Mouse (Mus musculus) macrophage (primary cell): ENCODE measurements around the gene Dact1. TPM values are rescaled to one million over a fixed set of nuclear protein-coding genes. Genes with fewer than 3 reads are reported as not detected.

ENCODE experiments used
- H3K27ac ChIP-seq: fragments of 350-480 bp; formaldehyde crosslinking; 2 replicates; pipeline ENCODE4 v1.9.0; 2021
- H3K36me3 ChIP-seq: fragments of 350-480 bp; formaldehyde crosslinking; 2 replicates; pipeline ENCODE4 v1.9.0; 2021; ENCODE audit errors: inconsistent target
- H3K4me3 ChIP-seq: fragments of 350-480 bp; formaldehyde crosslinking; 2 replicates; pipeline ENCODE4 v1.9.0; 2021; ENCODE audit errors: inconsistent target
- H3K79me2 ChIP-seq: fragments of 350-480 bp; formaldehyde crosslinking; 2 replicates; pipeline ENCODE4 v1.9.0; 2021; ENCODE audit errors: inconsistent target
- WGBS: methylation state at CpG from one replicate; pipeline ENCODE4 v1.1.7; 2026; ENCODE audit warnings: inconsistent platforms; ENCODE audit not compliant: missing documents; 5-methylcytosine and 5-hydroxymethylcytosine counted together
- polyA plus RNA-seq: library from polyadenylated mRNA; stranded (reverse); fragments of 250-400 nt; gene quantifications from 3 replicates; pipeline ENCODE4 v1.2.4, GENCODE M21; 2018; ENCODE audit warnings: inconsistent platforms
- total RNA-seq, 78 experiments: library from RNA; depleted of rRNA; stranded (reverse); fragments of 250-400 nt; gene quantifications; 1 replicate in 9 of 78; 2 replicates in 24 of 78; 3 replicates in 43 of 78; 4 replicates in 2 of 78; pipeline ENCODE4 v1.2.4; 2018; ENCODE audit warnings: inconsistent platforms in 56 of 78

Dact1 gene
- 1 to 10 TPM in 2 of 26 experiments, under 1 TPM in 24; 0.26 to 1.8 (median 0.66) TPM for total RNA-seq (2018; cell fraction: chromatin; rRNA removed)
- under 1 TPM in 11 of 26 experiments, not detected in 15; 0.03 to 0.10 (median 0.06) TPM for total RNA-seq (2018; cell fraction: cytosol; rRNA removed)
- total RNA-seq (2018; cell fraction: nucleus; rRNA removed): under 1 TPM in 23 of 26 experiments, not detected in 3; 0.17 to 0.89 (median 0.39) TPM
- not detected in 3 replicates for polyA plus RNA-seq

DNA sequence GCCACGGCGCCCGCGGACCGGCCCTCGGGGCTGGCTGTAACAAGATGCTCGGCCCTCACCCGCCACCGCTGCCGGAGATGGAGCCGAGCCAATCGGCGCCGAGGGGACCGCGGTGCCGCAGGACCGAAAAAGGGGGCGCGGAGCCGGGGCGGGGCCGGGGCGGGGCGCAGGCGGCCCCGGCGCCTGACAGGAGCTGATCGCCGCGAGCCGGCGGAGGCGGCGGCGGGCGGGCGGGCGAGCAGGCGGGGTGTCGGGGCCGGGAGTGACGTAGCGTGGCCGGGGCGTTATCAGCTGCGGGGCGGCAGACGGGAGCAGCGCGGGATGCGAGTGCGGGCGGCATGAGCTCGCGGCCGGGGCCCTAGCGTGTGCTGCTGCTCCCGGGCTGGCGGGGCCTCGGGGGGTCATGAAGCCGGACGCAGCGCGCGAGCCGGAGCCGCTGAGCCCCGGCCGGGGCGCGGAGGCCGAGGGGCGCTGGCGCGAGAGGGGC is at the start of gene Dact1:
Gene Dact1 (plus strand): TSS at position 304 of the 487 bp plus-strand sequence.
- no peak within 1 kb of the TSS for H3K27ac ChIP-seq
- WGBS: 1% methylated on average over 73 of the region's 76 CpGs

DNA sequence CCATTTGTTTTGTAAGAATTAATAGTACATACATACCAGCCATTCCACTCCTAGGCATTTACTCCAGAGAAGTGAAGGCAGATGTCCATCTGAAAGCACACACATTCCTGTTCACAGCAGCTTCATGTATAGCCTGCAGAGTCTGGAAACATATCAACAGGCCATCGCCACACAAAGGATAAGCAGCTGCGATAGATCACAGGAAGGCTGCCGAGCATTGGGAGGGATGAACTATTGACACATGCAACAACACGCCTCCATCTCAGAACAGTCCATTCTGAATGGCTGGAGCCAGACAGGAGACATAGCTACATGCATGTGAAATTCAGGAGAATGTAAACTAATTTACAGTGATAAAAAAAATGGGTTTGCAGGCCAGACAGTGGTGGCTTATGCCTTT is 45.5 kb upstream of the Dact1 start:
- Histone ChIP-seq H3K79me2 (no peaks in the 10 kb centered on the region), H3K4me3 (no peak overlapping the region), H3K36me3 (no peaks in the 10 kb centered on the region), H3K27ac (no peak overlapping the region)
- WGBS: 90% methylated on average over 4 of the region's 4 CpGs

More for the DNA sequence above, at the start of gene Dact1:
- Histone ChIP-seq H3K36me3 (no peaks in the 10 kb centered on the region), H3K4me3 (no peak within 1 kb of the TSS), H3K79me2 (no peaks in the 10 kb centered on the region)

GRCm38 (mm10) chr12:71269367-71269766 is 40.3 kb upstream of the Dact1 start:
- no peaks in the 10 kb centered on the region for H3K36me3 ChIP-seq
- H3K4me3 ChIP-seq: no peak overlapping the region
- 91% methylated on average over 7 of the region's 7 CpGs for WGBS
- H3K27ac ChIP-seq: no peak overlapping the region
- no peaks in the 10 kb centered on the region for H3K79me2 ChIP-seq

DNA sequence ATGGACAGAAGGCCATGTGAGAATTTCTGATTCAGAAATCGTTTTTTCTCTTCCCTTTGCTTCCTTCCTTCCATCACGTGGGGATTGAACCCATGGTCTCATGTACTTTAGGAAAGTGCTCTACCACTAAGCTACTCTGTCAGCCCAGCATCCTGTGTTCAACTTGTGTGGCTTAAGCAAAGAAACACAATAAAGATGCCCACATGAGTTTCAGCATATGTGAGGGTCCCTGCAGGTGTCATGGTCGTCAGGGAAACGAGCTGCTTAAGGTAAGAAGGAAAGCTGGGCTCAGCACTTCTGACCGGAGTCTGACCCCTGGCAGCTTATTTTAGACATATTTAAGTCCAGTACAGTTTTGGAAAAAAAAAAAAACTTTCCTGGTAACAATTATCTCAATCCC is 38.6 kb upstream of the Dact1 start:
- Histone ChIP-seq H3K79me2 (no peaks in the 10 kb centered on the region), H3K36me3 (no peaks in the 10 kb centered on the region), H3K27ac (no peak overlapping the region), H3K4me3 (no peak overlapping the region)
- 77% methylated on average over 5 of the region's 5 CpGs for WGBS

DNA sequence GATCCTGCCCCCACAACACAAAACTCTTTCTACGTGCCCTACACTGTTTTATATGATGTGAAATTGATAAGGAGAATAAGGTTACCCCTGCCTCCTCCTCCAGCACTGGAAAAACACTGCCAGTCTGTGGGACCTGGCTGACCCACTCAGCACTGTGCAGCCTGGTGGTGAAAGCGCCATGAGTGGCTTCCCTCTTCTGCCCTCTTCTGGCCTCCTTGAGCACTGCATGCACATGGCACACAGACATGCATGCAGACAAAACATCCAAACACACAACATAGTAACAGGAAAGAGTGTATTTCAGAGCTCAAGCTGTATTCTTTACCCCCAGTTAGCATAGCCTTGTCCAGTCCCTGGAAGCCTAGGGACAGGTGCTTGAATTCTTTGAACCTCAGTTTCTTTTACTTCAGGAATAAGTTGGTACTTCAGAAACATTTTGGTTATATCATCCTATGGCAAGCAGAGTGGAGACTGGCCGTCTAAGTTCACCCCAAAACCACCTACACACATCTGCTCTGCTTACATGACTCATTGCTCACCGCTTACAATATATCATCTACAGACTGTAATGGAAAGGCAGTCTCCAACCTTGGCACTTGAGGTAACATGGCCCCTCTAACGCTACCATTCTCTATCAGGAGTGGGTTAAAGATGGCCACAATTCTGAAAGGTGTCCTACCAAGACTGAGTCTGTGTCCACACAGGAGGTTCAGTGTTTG is 35.0 kb upstream of the Dact1 start:
- Histone ChIP-seq H3K4me3 (no peak overlapping the region), H3K79me2 (no peaks in the 10 kb centered on the region), H3K27ac (no peak overlapping the region), H3K36me3 (no peaks in the 10 kb centered on the region)
- 94% methylated on average over 5 of the region's 5 CpGs for WGBS

GRCm38 (mm10) chr12:71275906-71276595 is 33.6 kb upstream of the Dact1 start:
- H3K79me2 ChIP-seq: no peaks in the 10 kb centered on the region
- no peak overlapping the region for H3K4me3 ChIP-seq
- no peak overlapping the region for H3K27ac ChIP-seq
- 92% methylated on average over 8 of the region's 8 CpGs for WGBS
- no peaks in the 10 kb centered on the region for H3K36me3 ChIP-seq

GRCm38 (mm10) chr12:71279521-71280262 is 30.0 kb upstream of the Dact1 start:
- Histone ChIP-seq H3K36me3 (no peaks in the 10 kb centered on the region), H3K27ac (no peak overlapping the region), H3K79me2 (no peaks in the 10 kb centered on the region), H3K4me3 (no peak overlapping the region)
- 78% methylated on average over 10 of the region's 12 CpGs for WGBS

DNA sequence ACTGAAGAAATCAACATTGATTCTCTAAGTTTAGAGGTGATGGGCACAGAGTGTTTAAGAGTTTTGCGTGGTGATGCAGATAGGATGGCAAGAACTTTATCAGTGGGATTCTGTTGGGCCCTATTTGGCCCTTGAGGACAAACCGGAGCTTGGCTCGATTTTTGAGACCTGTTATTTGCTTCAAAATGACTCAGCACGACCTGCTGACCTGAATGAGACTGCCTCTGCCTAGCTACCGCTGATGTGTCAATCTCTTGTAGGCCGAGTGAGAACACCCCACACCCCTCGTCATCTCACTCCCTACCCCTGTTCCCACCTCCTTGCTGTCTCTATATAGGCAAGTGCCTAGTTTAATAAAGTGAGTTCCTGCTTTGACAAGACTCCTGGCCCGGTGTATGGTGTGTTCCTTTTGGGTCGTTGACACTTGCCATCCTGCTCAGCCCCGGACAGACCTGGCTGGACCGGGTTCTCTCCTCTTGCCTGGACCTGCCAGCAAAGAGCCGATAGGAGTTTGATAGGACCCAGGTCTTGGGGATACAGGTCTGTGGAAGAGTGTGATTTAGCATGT is 28.4 kb upstream of the Dact1 start:
- 84% methylated on average over 12 of the region's 12 CpGs for WGBS
- Histone ChIP-seq H3K79me2 (no peaks in the 10 kb centered on the region), H3K4me3 (no peak overlapping the region), H3K27ac (no peak overlapping the region), H3K36me3 (no peaks in the 10 kb centered on the region)

DNA sequence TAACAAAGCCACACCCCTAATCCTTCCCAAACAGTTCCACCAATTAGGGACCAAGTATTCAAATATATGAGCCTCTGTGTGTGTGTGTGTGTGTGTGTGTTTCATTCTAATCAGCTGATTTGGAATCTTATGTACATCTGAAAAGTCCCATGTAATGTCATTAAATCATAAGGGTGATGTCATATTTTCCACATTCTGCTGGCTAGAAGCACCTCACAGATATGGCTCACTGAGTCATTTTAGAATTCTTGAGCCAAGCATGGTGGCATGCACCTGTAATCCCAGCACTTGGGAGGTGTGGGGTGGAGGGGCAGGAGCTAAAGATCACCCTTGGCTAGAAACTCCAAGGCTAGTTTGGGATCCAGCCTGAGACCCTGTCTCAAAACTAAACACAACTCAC is 24.3 kb upstream of the Dact1 start:
- H3K27ac ChIP-seq: no peak overlapping the region
- H3K4me3 ChIP-seq: no peak overlapping the region
- no peaks in the 10 kb centered on the region for H3K79me2 ChIP-seq
- no peaks in the 10 kb centered on the region for H3K36me3 ChIP-seq

GRCm38 (mm10) chr12:71290460-71290859 is 19.2 kb upstream of the Dact1 start:
- H3K4me3 ChIP-seq: no peak overlapping the region
- no peaks in the 10 kb centered on the region for H3K79me2 ChIP-seq
- no peaks in the 10 kb centered on the region for H3K36me3 ChIP-seq
- 79% methylated on average over 2 of the region's 2 CpGs for WGBS
- no peak overlapping the region for H3K27ac ChIP-seq

GRCm38 (mm10) chr12:71293960-71294942 is 15.4 kb upstream of the Dact1 start:
- 30% methylated on average over 22 of the region's 22 CpGs for WGBS
- peak overlapping the region; percentile 5; the same call in 1 of the 2 replicates for H3K4me3 ChIP-seq

DNA sequence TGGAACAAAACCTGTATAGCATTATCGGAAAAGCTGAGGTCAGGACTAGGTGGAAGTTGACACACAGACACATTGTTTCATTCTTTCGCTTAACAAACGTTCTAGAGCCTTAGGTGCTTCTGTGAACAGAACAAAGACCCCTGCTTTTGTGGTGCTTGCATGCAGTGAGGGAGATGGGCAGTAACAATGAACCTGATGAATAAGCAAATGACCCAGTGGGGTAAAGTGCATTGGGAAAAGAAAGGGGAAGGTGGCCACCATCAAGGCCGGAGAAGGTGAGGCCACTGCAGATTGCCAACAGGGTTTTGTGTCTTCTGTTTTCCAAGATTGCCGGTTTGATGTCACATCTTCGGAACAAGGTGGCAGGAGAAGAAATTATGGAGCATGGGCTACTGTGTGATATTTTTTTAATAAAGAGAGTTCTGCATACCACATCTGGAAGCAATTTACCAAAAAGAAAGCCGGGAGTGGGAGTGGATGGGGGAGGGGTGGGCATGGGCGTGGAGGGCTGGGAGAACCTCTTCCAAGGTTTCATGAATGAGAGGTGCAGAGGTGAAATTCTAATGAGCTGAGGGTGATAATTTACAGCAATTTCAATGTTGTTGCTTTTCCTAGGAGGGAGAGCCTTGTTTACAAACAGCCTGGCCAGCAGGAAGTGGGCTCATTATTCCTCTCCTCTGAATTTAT is 12.7 kb upstream of the Dact1 start:
- Histone ChIP-seq H3K36me3 (no peaks in the 10 kb centered on the region), H3K79me2 (no peaks in the 10 kb centered on the region), H3K27ac (no peak overlapping the region), H3K4me3 (no peak overlapping the region)
- WGBS: 78% methylated on average over 8 of the region's 8 CpGs

More at GRCm38 (mm10) chr12:71293960-71294942, 15.4 kb upstream of the Dact1 start:
- no peaks in the 10 kb centered on the region for H3K36me3 ChIP-seq
- no peak overlapping the region for H3K27ac ChIP-seq
- no peaks in the 10 kb centered on the region for H3K79me2 ChIP-seq
